Mouse (Mus musculus) embryonic facial prominence, embryonic 14.5 days (tissue): Measurements from ENCODE around the gene Tnip1. TPM values are rescaled to one million over a fixed set of nuclear protein-coding genes. Genes with fewer than 3 reads are reported as not detected.
A peak's percentile ranks its signal among the peaks of the same experiment; 100 is the strongest.

ENCODE experiments used
- ATAC-seq: fragments of 200-750 bp; cut with Nextera tagmentation; 2 replicates; pipeline ENCODE4 v1.8.0; 2017; ENCODE audit warnings: low read depth, moderate number of reproducible peaks, moderate TSS enrichment
- DNase-seq: peaks from one replicate; pipeline ENCODE4 v3.0.0-alpha.2; 2015; ENCODE audit warnings: low spot score
- H3K27ac ChIP-seq: fragments of 300-500 bp; sonication (generic); replicated peaks from 2 replicates; pipeline ENCODE4 v1.5.1; 2014; ENCODE audit warnings: low read depth, mild to moderate bottlenecking, low read length, moderate library complexity
- H3K27me3 ChIP-seq: fragments of 300-500 bp; sonication (generic); replicated peaks from 2 replicates; pipeline ENCODE4 v1.6.1; 2014; ENCODE audit warnings: low read length; ENCODE audit not compliant: control insufficient read depth, insufficient read depth
- H3K36me3 ChIP-seq: fragments of 300-500 bp; sonication (generic); 2 replicates; pipeline ENCODE4 v1.6.1; 2014; ENCODE audit warnings: low read length, mixed read lengths; ENCODE audit not compliant: control insufficient read depth, insufficient read depth
- H3K4me1 ChIP-seq: fragments of 300-500 bp; sonication (generic); 2 replicates; pipeline ENCODE4 v1.6.1; 2014; ENCODE audit warnings: antibody characterized with exemption, low read length; ENCODE audit not compliant: control insufficient read depth, insufficient read depth
- H3K4me2 ChIP-seq: fragments of 300-500 bp; sonication (generic); 2 replicates; pipeline ENCODE4 v1.6.1; 2014; ENCODE audit warnings: low read depth, mild to moderate bottlenecking, low read length, moderate library complexity, mixed read lengths
- H3K4me3 ChIP-seq: fragments of 300-500 bp; sonication (generic); 2 replicates; pipeline ENCODE4 v1.5.1; 2014; ENCODE audit warnings: low read depth, mild to moderate bottlenecking, low read length
- H3K9ac ChIP-seq: fragments of 300-500 bp; sonication (generic); 2 replicates; pipeline ENCODE4 v1.6.1; 2014; ENCODE audit warnings: low read depth, mild to moderate bottlenecking, low read length, moderate library complexity, mixed read lengths
- H3K9me3 ChIP-seq: fragments of 300-500 bp; sonication (generic); 2 replicates; pipeline ENCODE4 v1.6.1; 2016; ENCODE audit warnings: low read length; ENCODE audit not compliant: control insufficient read depth
- WGBS: fragments of 180-500 bp; shearing (Covaris S2); extraction: QIAGEN DNeasy Blood & Tissue Kit; methylation state at CpG from one replicate; pipeline ENCODE4 v1.1.7; 2014; 5-methylcytosine and 5-hydroxymethylcytosine counted together
- polyA plus RNA-seq: library from polyadenylated mRNA; unstranded; fragments of >200 nt; fragmentation: Nextera tagmentation; extraction: Ambion mirVana; gene quantifications from 2 replicates; pipeline ENCODE4 v1.2.1, GENCODE M21; 2014

Tnip1 gene
- polyA plus RNA-seq, 1 experiment from 2014 or later = 21.0 TPM

DNA sequence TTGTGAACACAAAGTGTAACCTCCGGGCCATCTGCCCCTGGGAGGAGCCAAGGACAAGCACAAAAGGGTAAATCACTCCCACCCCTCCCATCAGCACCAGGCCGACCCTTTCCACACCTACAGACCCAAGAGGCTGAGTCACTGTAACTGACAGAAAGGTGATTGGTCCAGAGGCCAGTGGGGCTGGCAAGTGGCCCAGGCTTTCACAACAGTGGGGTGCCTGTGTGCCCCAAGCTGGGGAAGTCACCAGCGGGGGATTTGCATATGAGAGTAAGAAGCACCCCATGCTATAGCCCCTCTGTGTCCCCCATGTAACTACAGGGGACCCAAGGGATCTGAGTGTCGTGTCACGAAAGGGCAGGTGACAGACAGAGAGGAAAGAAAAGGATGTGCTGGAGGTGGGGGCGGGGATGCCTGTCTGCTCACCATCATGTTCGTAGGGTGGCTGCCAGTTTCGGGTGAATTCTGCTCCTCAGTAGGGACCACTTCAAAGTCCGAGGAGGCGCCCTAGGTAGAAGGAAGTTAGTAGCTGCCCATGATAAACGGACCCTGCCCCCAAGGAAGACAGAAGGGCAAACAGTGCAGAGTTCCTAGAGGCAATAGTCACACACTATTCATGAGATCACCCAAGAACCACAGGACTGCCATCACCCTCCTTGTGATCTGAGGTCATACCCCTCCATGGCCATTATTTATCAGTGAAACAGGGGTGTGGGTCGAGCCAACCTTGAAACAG lies 26.5 kb downstream of the Tnip1 start:
- Histone ChIP-seq H3K27ac (no peak overlapping the region), H3K36me3 (peaks cover 50% of the 10 kb centered on the region), H3K4me3 (no peak overlapping the region), H3K4me1 (no peaks in the 10 kb centered on the region), H3K9me3 (no peaks in the 10 kb centered on the region), H3K4me2 (no peak overlapping the region), H3K27me3 (no peaks in the 10 kb centered on the region), H3K9ac (no peak overlapping the region)
- DNase-seq (no peak), ATAC-seq (no peak)
- WGBS = 54% methylated on average over 12 of the region's 12 CpGs

DNA sequence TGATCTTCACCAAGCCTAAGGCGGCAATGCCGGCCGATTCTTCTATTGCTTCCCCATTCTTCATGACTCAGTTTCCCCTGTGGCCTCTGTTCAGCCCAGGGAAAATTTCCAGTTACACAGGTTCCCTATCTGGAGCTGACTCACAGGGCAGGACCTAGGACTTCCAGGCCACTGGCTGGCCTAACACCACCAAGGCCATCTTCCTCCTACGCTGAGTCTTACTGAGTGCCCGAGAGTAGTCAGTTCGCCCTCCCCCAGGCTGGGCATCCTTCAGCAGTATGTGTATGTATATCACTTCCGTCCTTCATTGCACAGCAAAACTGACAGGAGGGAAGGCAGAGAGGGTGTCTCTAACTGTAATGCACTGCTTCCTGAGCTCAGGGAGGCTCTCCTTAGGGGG lies 28.5 kb downstream of the Tnip1 start:
- no peak overlapping the region for H3K4me2 ChIP-seq
- no peak overlapping the region for H3K27ac ChIP-seq
- no peaks in the 10 kb centered on the region for H3K27me3 ChIP-seq
- no peaks in the 10 kb centered on the region for H3K9me3 ChIP-seq
- H3K4me3 ChIP-seq = no peak overlapping the region
- DNase-seq (no peak), ATAC-seq (no peak)
- 95% methylated on average over 7 of the region's 7 CpGs for WGBS
- no peak overlapping the region for H3K9ac ChIP-seq
- no peaks in the 10 kb centered on the region for H3K4me1 ChIP-seq
- H3K36me3 ChIP-seq = peaks cover 65% of the 10 kb centered on the region

DNA sequence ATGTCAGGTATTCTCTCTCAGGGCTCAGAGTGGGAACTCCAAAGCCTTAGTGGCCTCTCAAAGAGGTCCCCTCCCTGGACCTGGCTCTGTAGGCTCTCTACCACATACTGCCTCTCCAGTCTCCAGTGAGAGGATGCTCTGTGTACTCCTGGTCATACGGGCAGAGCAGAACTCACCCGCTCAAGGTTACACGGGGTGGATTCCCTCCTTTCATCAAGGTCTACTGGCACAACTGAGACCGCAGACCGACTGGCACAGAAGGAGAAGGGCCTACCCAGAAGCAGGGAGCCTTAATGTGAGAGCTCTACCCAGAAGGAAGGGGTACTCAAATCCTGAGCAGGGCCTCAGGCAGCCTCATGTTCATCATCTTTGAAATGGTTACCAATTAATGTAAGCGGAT lies 30.2 kb downstream of the Tnip1 start:
- no peak for DNase-seq
- no peaks in the 10 kb centered on the region for H3K27me3 ChIP-seq
- no peak overlapping the region for H3K27ac ChIP-seq
- no peaks in the 10 kb centered on the region for H3K9me3 ChIP-seq
- H3K4me2 ChIP-seq = no peak overlapping the region
- WGBS = 90% methylated on average over 6 of the region's 6 CpGs
- no peak for ATAC-seq
- no peaks in the 10 kb centered on the region for H3K4me1 ChIP-seq
- H3K36me3 ChIP-seq = peaks cover 69% of the 10 kb centered on the region
- H3K9ac ChIP-seq = no peak overlapping the region
- H3K4me3 ChIP-seq = no peak overlapping the region

DNA sequence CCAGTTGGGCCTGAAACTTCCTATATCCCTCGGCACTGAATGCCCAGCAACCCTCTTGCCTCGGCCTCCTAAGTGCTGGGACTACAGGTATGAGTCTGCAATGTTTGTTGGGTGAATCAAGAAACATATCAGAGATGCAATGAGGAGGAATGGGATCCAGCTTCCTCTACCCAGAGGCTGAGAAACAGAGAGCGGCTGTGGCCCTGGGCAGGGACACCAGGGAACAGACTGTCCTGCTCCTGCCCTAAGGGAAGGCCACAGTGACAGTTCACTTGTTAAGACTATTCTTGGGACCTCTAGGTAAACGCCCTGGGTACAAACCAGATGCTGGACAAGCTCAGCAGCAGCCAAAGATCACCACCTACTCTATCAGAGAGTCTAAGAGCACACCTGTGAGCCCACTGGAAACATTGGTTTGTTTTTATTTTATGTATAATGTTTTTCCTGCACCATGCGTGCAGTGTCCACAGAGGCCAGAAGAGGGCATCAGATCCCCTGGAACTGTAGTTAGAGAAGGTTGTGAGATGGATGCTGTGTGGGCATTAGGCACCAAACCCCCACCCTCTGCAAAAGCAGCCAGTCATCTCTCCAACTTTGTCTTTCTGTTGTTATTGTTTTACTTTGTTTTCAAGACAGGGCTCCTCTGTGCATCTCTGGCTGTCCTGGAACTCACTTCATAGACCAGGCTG lies 31.2 kb downstream of the Tnip1 start:
- Histone ChIP-seq H3K9ac (no peak overlapping the region), H3K4me1 (no peaks in the 10 kb centered on the region), H3K27me3 (no peaks in the 10 kb centered on the region), H3K27ac (no peak overlapping the region), H3K4me3 (no peak overlapping the region), H3K4me2 (no peak overlapping the region), H3K36me3 (peaks cover 72% of the 10 kb centered on the region), H3K9me3 (no peaks in the 10 kb centered on the region)
- ATAC-seq (no peak), DNase-seq (no peak)
- 60% methylated on average over 5 of the region's 5 CpGs for WGBS

DNA sequence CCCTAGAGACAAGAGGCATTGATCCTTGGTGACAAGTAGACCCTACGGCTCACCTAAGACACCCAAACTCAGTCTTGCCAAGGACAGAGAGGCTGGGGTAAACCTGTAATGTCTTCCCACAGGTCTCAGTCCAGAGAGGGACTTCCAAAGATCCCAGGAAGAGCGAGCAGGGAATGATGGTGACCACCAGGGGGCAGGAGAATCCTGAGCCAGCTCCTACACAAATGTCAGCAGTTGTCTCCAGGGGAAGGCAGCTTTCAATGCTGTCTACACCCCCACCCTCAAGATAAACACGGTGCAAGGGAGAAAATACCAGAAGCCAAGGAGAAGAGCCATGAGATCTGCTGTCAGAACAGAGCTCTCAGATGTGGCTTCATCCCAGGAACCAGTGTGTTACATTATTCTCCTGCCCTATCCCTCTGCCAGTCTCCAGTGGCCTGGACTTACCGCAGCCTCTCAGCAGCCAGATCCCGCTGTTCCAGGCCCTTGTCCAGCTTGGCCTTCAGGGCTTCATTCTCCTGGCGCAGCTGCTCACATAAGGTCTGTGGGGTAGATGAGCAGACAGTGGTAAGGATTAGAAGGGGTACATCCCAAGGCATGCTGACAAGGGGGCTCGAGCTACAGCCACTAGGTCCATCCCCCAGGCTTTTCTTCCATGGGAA lies 32.3 kb downstream of the Tnip1 start:
- 70% methylated on average over 7 of the region's 7 CpGs for WGBS

DNA sequence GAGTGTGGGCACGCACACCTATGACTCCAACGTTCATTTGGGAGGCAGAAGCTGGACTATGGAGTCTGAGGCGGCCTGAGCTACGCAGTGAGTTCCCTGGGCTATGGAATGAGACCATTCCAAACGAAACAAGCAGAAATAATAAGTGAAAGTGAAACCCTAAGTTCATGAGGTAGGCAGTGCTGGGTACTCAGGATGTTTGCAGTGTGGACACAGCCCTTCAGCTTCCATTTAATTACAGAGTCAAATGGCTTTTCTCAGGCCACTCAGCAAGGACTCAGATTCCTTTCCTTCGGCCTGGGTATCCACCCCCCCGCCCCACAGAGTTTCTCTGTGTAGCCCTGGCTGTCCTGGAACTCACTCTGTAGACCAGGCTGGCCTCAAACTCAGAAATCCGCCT lies 33.0 kb downstream of the Tnip1 start:
- no peak overlapping the region for H3K9ac ChIP-seq
- no peak overlapping the region for H3K4me2 ChIP-seq
- no peaks in the 10 kb centered on the region for H3K4me1 ChIP-seq
- no peaks in the 10 kb centered on the region for H3K9me3 ChIP-seq
- no peak overlapping the region for H3K4me3 ChIP-seq
- H3K27me3 ChIP-seq = no peaks in the 10 kb centered on the region
- no peak for ATAC-seq
- no peak for DNase-seq
- no peak overlapping the region for H3K27ac ChIP-seq
- 87% methylated on average over 8 of the region's 8 CpGs for WGBS
- peaks cover 83% of the 10 kb centered on the region for H3K36me3 ChIP-seq

More for the DNA sequence above, 32.3 kb downstream of the Tnip1 start:
- Histone ChIP-seq H3K27ac (no peak overlapping the region), H3K36me3 (peaks cover 77% of the 10 kb centered on the region), H3K27me3 (no peaks in the 10 kb centered on the region), H3K4me2 (no peak overlapping the region), H3K4me3 (no peak overlapping the region), H3K9ac (no peak overlapping the region), H3K9me3 (no peaks in the 10 kb centered on the region), H3K4me1 (no peaks in the 10 kb centered on the region)
- ATAC-seq = no peak
- DNase-seq = peak; percentile 47

DNA sequence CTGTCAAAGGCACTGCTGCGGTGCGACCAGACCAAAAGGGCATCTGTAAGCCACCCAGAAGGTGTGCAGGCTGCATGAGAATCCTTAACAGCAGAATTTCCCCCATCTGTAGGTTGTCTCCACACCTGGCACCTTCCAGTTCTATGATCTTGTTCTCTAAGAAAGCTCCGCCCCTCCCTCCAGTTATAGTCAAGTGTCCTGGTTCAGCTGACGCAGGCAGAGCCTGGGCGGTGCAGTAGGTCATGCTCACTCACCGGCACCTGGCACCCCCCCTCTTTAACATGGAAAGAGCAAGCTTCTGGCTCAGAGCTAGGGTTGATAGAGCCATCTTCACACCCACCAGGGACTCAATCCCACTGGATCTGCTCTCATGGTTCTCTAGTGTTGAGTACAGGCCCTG lies 33.4 kb downstream of the Tnip1 start:
- Histone ChIP-seq H3K36me3 (peaks cover 83% of the 10 kb centered on the region), H3K9me3 (no peaks in the 10 kb centered on the region), H3K27me3 (no peaks in the 10 kb centered on the region), H3K27ac (no peak overlapping the region), H3K4me3 (no peak overlapping the region), H3K9ac (no peak overlapping the region), H3K4me2 (no peak overlapping the region), H3K4me1 (no peaks in the 10 kb centered on the region)
- no peak for ATAC-seq
- WGBS = 94% methylated on average over 6 of the region's 6 CpGs
- DNase-seq = no peak

DNA sequence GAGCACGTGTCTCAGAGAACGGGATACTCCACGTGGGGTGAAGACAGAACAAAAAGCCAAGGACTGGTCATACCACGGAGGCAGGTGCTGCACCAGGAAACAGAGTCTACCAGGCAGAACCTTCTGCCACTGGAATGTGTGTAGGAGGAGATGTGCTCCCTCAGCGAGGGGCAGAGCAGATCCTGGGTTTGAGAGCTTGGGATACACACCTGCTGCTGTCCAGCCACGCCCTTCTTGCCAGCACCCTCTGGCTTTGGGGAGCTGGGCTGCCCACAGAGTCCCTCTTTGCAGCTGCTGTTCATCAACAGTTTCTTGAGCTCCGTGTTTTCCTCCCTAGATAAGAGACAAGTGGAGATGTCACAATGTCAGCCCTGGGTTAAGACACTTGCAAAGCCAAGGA lies 33.8 kb downstream of the Tnip1 start:
- DNase-seq = no peak
- WGBS = 85% methylated on average over 7 of the region's 7 CpGs
- Histone ChIP-seq H3K4me3 (no peak overlapping the region), H3K4me2 (no peak overlapping the region), H3K9me3 (no peaks in the 10 kb centered on the region), H3K36me3 (peaks cover 83% of the 10 kb centered on the region), H3K9ac (no peak overlapping the region), H3K27ac (no peak overlapping the region), H3K4me1 (no peaks in the 10 kb centered on the region), H3K27me3 (no peaks in the 10 kb centered on the region)
- ATAC-seq = no peak
